Mouse (Mus musculus): ENCODE results near the gene Rnf167. TPM values are rescaled to one million over a fixed set of nuclear protein-coding genes. Genes with fewer than 3 reads are reported as not detected.

Gene Rnf167
- total RNA-seq, 2 experiments from 2014 or later, result 52.5 to 57.9 TPM

- DNase-seq, result peak; percentile 94 to 97
- intact Hi-C loops (cut with DNase I), result loop anchor here (1.0 kb wide), 1 partner anchor 13 kb away; no protein-coding TSS in a partner anchor
These were observed 21.9 kb downstream of the Rnf167 start, which contains the start of gene Spag7 for GRCm38 (mm10) chr11:70668771-70669505. Spag7 (minus strand) TSS chr11:70669416.

GRCm38 (mm10) chr11:70669582-70670345 is 22.7 kb downstream of the Rnf167 start:
- DNase-seq, result peak; percentile 71 to 72
- intact Hi-C loops (cut with DNase I), result no loop called here

- intact Hi-C loops (cut with DNase I), result no loop called here
- DNase-seq, result no peak
These were observed 23.4 kb downstream of the Rnf167 start for GRCm38 (mm10) chr11:70670483-70670882.

GRCm38 (mm10) chr11:70671333-70672047 is 24.5 kb downstream of the Rnf167 start:
- intact Hi-C loops (cut with DNase I), result loop anchor here (1.0 kb wide), 1 partner anchor 16 kb away; no protein-coding TSS in a partner anchor
- no peak for DNase-seq

GRCm38 (mm10) chr11:70674014-70674413 is 27.0 kb downstream of the Rnf167 start:
- intact Hi-C loops (cut with DNase I), result no loop called here
- DNase-seq, result no peak

- intact Hi-C loops (cut with DNase I), result no loop called here
- DNase-seq, result no peak
These were observed 27.5 kb downstream of the Rnf167 start for GRCm38 (mm10) chr11:70674501-70674900.

- DNase-seq, result no peak
- intact Hi-C loops (cut with DNase I), result no loop called here
These were observed 31.1 kb downstream of the Rnf167 start for GRCm38 (mm10) chr11:70678092-70678491.

- intact Hi-C loops (cut with DNase I), result no loop called here
- no peak for DNase-seq
These were observed 31.5 kb downstream of the Rnf167 start for GRCm38 (mm10) chr11:70678576-70678975.

- intact Hi-C loops (cut with DNase I), result no loop called here
- no peak for DNase-seq
These were observed 32.3 kb downstream of the Rnf167 start for GRCm38 (mm10) chr11:70679361-70679760.

- intact Hi-C loops (cut with DNase I), result no loop called here
- DNase-seq, result no peak
These were observed 32.9 kb downstream of the Rnf167 start for GRCm38 (mm10) chr11:70679894-70680293.

GRCm38 (mm10) chr11:70681170-70681569 is 34.1 kb downstream of the Rnf167 start:
- DNase-seq, result no peak
- intact Hi-C loops (cut with DNase I), result no loop called here

GRCm38 (mm10) chr11:70681897-70682581 is 35.0 kb downstream of the Rnf167 start:
- intact Hi-C loops (cut with DNase I), result no loop called here
- no peak for DNase-seq

- no peak for DNase-seq
- intact Hi-C loops (cut with DNase I), result no loop called here
These were observed 36.6 kb downstream of the Rnf167 start for GRCm38 (mm10) chr11:70683640-70684039.

- DNase-seq, result peak; percentile 38 to 58
- intact Hi-C loops (cut with DNase I), result loop anchor here (1.0 to 5.0 kb wide), 2 partner anchors 16 to 70 kb away; no protein-coding TSS in a partner anchor
These were observed 40.0 kb downstream of the Rnf167 start for GRCm38 (mm10) chr11:70686901-70687566.

- peak; percentile 93 to 95 for DNase-seq
- intact Hi-C loops (cut with DNase I), result loop anchor here (1.0 to 5.0 kb wide), 2 partner anchors 16 to 70 kb away; no protein-coding TSS in a partner anchor
These were observed 40.7 kb downstream of the Rnf167 start, which contains the start of gene Camta2 for GRCm38 (mm10) chr11:70687601-70688199. Camta2 (minus strand) TSS chr11:70688105.

- intact Hi-C loops (cut with DNase I), result loop anchor here (5.0 kb wide), 1 partner anchor 69 kb away; no protein-coding TSS in a partner anchor
- no peak for DNase-seq
These were observed 41.3 kb downstream of the Rnf167 start for GRCm38 (mm10) chr11:70688372-70688771.

GRCm38 (mm10) chr11:70689578-70689977 is 42.5 kb downstream of the Rnf167 start:
- intact Hi-C loops (cut with DNase I), result loop anchor here (5.0 kb wide), 1 partner anchor 68 kb away; no protein-coding TSS in a partner anchor
- no peak for DNase-seq

GRCm38 (mm10) chr11:70693504-70693903 is 46.5 kb downstream of the Rnf167 start:
- DNase-seq, result no peak
- intact Hi-C loops (cut with DNase I), result no loop called here

GRCm38 (mm10) chr11:70697376-70697775 is 50.3 kb downstream of the Rnf167 start:
- intact Hi-C loops (cut with DNase I), result no loop called here
- no peak for DNase-seq

All from heart, postnatal 36 days (tissue).